Mouse (Mus musculus): ENCODE results near the gene Vmn1r233.

DNA sequence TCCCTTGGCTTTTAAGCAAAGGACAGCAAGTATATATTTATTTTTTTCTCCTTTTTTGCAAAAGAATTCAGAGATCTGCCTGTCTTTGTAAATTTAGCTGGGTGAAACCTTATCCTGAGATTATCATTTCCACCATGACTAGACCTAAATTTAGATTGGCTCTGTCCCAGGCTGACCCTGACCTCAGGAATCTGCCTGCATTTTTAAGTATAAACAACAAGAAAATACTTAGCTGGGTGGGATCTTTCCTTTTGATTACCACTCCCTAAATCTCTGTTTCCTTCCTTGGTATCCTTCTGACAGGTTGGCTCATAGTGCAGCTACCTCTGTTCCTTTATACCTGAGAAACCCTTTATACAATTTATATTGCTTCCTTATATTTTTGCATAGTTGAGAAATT is 29.6 kb downstream of the Vmn1r233 start:
- no peak for TF ChIP-seq CTCF (conservative IDR thresholded peaks at IDR 0.05; ENCODE audit: low read length)
- TF ChIP-seq POU5F1 (IDR thresholded peaks at IDR 0.05; ENCODE audit: borderline replicate concordance, low read length) = no peak
